Mouse (Mus musculus): Measurements from ENCODE around the gene Pitpnc1.

The Pitpnc1 gene

GRCm38 (mm10) chr11:107287215-107288185, 183.0 kb downstream of the Pitpnc1 start:
- H3K4me1 ChIP-seq (replicated peaks; ENCODE audit: low read depth, low read length) = peaks cover 43% of the 10 kb centered on the region
- H3K4me3 ChIP-seq (replicated peaks; ENCODE audit: low read length) = no peak overlapping the region
- peaks cover 9% of the 10 kb centered on the region; the same call in 1 of the 2 replicates for H3K9me3 ChIP-seq (ENCODE audit: low read length)
- no peak for TF ChIP-seq NANOG (IDR thresholded peaks at IDR 0.05; ENCODE audit: borderline replicate concordance, low read length)
- TF ChIP-seq CTCF (conservative IDR thresholded peaks at IDR 0.05; ENCODE audit: low read length) = peak; percentile 56
- H3K27me3 ChIP-seq (ENCODE audit: insufficient read depth, low read length) = no peaks in the 10 kb centered on the region
- peaks cover 56% of the 10 kb centered on the region for H3K36me3 ChIP-seq (ENCODE audit: insufficient read depth, low read length)

GRCm38 (mm10) chr11:107285731-107286130, 184.8 kb downstream of the Pitpnc1 start:
- peaks cover 49% of the 10 kb centered on the region for H3K36me3 ChIP-seq (ENCODE audit: insufficient read depth, low read length)
- peaks cover 9% of the 10 kb centered on the region; the same call in 1 of the 2 replicates for H3K9me3 ChIP-seq (ENCODE audit: low read length)
- H3K4me1 ChIP-seq (replicated peaks; ENCODE audit: low read depth, low read length) = peaks cover 51% of the 10 kb centered on the region
- TF ChIP-seq CTCF (conservative IDR thresholded peaks at IDR 0.05; ENCODE audit: low read length) = no peak
- H3K4me3 ChIP-seq (replicated peaks; ENCODE audit: low read length) = no peak overlapping the region
- H3K27me3 ChIP-seq (ENCODE audit: insufficient read depth, low read length) = no peaks in the 10 kb centered on the region

- no peaks in the 10 kb centered on the region for H3K9me3 ChIP-seq (ENCODE audit: low read length)
- H3K4me3 ChIP-seq (replicated peaks; ENCODE audit: low read length) = no peak overlapping the region
- H3K36me3 ChIP-seq (ENCODE audit: insufficient read depth, low read length) = peaks cover 47% of the 10 kb centered on the region
- no peaks in the 10 kb centered on the region for H3K27me3 ChIP-seq (ENCODE audit: insufficient read depth, low read length)
- TF ChIP-seq NANOG (IDR thresholded peaks at IDR 0.05; ENCODE audit: borderline replicate concordance, low read length) (no peak), POU5F1 (IDR thresholded peaks at IDR 0.05; ENCODE audit: borderline replicate concordance, low read length) (no peak), CTCF (conservative IDR thresholded peaks at IDR 0.05; ENCODE audit: low read length) (no peak)
- peaks cover 69% of the 10 kb centered on the region for H3K4me1 ChIP-seq (replicated peaks; ENCODE audit: low read depth, low read length)
Observed at GRCm38 (mm10) chr11:107283632-107284031, 186.9 kb downstream of the Pitpnc1 start.

- no peak for TF ChIP-seq CTCF (conservative IDR thresholded peaks at IDR 0.05; ENCODE audit: low read length)
- no peak for TF ChIP-seq NANOG (IDR thresholded peaks at IDR 0.05; ENCODE audit: borderline replicate concordance, low read length)
- TF ChIP-seq POU5F1 (IDR thresholded peaks at IDR 0.05; ENCODE audit: borderline replicate concordance, low read length) = no peak
- no peaks in the 10 kb centered on the region for H3K27me3 ChIP-seq (ENCODE audit: insufficient read depth, low read length)
- peaks cover 76% of the 10 kb centered on the region for H3K4me1 ChIP-seq (replicated peaks; ENCODE audit: low read depth, low read length)
- peaks cover 52% of the 10 kb centered on the region for H3K36me3 ChIP-seq (ENCODE audit: insufficient read depth, low read length)
- H3K9me3 ChIP-seq (ENCODE audit: low read length) = no peaks in the 10 kb centered on the region
- H3K4me3 ChIP-seq (replicated peaks; ENCODE audit: low read length) = no peak overlapping the region
Observed at GRCm38 (mm10) chr11:107282481-107282880, 188.0 kb downstream of the Pitpnc1 start.

- Histone ChIP-seq H3K4me1 (replicated peaks; ENCODE audit: low read depth, low read length) (peaks cover 81% of the 10 kb centered on the region), H3K36me3 (ENCODE audit: insufficient read depth, low read length) (peaks cover 44% of the 10 kb centered on the region; the same call in 1 of the 2 replicates), H3K9me3 (ENCODE audit: low read length) (no peaks in the 10 kb centered on the region), H3K4me3 (replicated peaks; ENCODE audit: low read length) (no peak overlapping the region), H3K27me3 (ENCODE audit: insufficient read depth, low read length) (no peaks in the 10 kb centered on the region)
- no peak for TF ChIP-seq CTCF (conservative IDR thresholded peaks at IDR 0.05; ENCODE audit: low read length)
- TF ChIP-seq POU5F1 (IDR thresholded peaks at IDR 0.05; ENCODE audit: borderline replicate concordance, low read length) = no peak
- TF ChIP-seq NANOG (IDR thresholded peaks at IDR 0.05; ENCODE audit: borderline replicate concordance, low read length) = no peak
Observed at GRCm38 (mm10) chr11:107279258-107279657, 191.2 kb downstream of the Pitpnc1 start.

GRCm38 (mm10) chr11:107276898-107277297, 193.6 kb downstream of the Pitpnc1 start:
- Histone ChIP-seq H3K27me3 (ENCODE audit: insufficient read depth, low read length) (no peaks in the 10 kb centered on the region), H3K4me3 (replicated peaks; ENCODE audit: low read length) (peak overlapping the region; percentile 41), H3K4me1 (replicated peaks; ENCODE audit: low read depth, low read length) (peaks cover 70% of the 10 kb centered on the region), H3K9me3 (ENCODE audit: low read length) (no peaks in the 10 kb centered on the region), H3K36me3 (ENCODE audit: insufficient read depth, low read length) (peaks cover 49% of the 10 kb centered on the region)
- TF ChIP-seq CTCF (conservative IDR thresholded peaks at IDR 0.05; ENCODE audit: low read length) (no peak), NANOG (IDR thresholded peaks at IDR 0.05; ENCODE audit: borderline replicate concordance, low read length) (no peak), POU5F1 (IDR thresholded peaks at IDR 0.05; ENCODE audit: borderline replicate concordance, low read length) (no peak)

- TF ChIP-seq POU5F1 (IDR thresholded peaks at IDR 0.05; ENCODE audit: borderline replicate concordance, low read length) (no peak), NANOG (IDR thresholded peaks at IDR 0.05; ENCODE audit: borderline replicate concordance, low read length) (no peak), CTCF (conservative IDR thresholded peaks at IDR 0.05; ENCODE audit: low read length) (no peak)
- peaks cover 65% of the 10 kb centered on the region for H3K4me1 ChIP-seq (replicated peaks; ENCODE audit: low read depth, low read length)
- peaks cover 51% of the 10 kb centered on the region for H3K36me3 ChIP-seq (ENCODE audit: insufficient read depth, low read length)
- H3K9me3 ChIP-seq (ENCODE audit: low read length) = no peaks in the 10 kb centered on the region
- no peak overlapping the region for H3K4me3 ChIP-seq (replicated peaks; ENCODE audit: low read length)
- no peaks in the 10 kb centered on the region for H3K27me3 ChIP-seq (ENCODE audit: insufficient read depth, low read length)
Observed at GRCm38 (mm10) chr11:107276337-107276736, 194.2 kb downstream of the Pitpnc1 start.

GRCm38 (mm10) chr11:107275902-107276301, 194.6 kb downstream of the Pitpnc1 start:
- no peaks in the 10 kb centered on the region for H3K9me3 ChIP-seq (ENCODE audit: low read length)
- H3K4me3 ChIP-seq (replicated peaks; ENCODE audit: low read length) = no peak overlapping the region
- TF ChIP-seq NANOG (IDR thresholded peaks at IDR 0.05; ENCODE audit: borderline replicate concordance, low read length) (no peak), POU5F1 (IDR thresholded peaks at IDR 0.05; ENCODE audit: borderline replicate concordance, low read length) (no peak), CTCF (conservative IDR thresholded peaks at IDR 0.05; ENCODE audit: low read length) (peak; percentile 55)
- peaks cover 64% of the 10 kb centered on the region for H3K4me1 ChIP-seq (replicated peaks; ENCODE audit: low read depth, low read length)
- H3K36me3 ChIP-seq (ENCODE audit: insufficient read depth, low read length) = peaks cover 54% of the 10 kb centered on the region
- no peaks in the 10 kb centered on the region for H3K27me3 ChIP-seq (ENCODE audit: insufficient read depth, low read length)

All from E14TG2a.4 (cell line).